Mouse (Mus musculus) lung, adult 2 months (tissue): Measurements from ENCODE around the gene Sema6b.

ENCODE experiments used
- CTCF ChIP-seq: fragments of 200-500 bp; IDR thresholded peaks from 2 replicates; pipeline ENCODE4 v1.5.1; 2011; ENCODE audit warnings: mild to moderate bottlenecking, low read length, control low read depth; ENCODE audit not compliant: insufficient read depth
- POLR2A ChIP-seq: fragments of 200-500 bp; IDR thresholded peaks from 2 replicates; pipeline ENCODE4 v1.6.1; 2011; ENCODE audit warnings: low read depth, mild to moderate bottlenecking, control low read depth, low read length, borderline replicate concordance; ENCODE audit errors: extremely low read depth

DNA sequence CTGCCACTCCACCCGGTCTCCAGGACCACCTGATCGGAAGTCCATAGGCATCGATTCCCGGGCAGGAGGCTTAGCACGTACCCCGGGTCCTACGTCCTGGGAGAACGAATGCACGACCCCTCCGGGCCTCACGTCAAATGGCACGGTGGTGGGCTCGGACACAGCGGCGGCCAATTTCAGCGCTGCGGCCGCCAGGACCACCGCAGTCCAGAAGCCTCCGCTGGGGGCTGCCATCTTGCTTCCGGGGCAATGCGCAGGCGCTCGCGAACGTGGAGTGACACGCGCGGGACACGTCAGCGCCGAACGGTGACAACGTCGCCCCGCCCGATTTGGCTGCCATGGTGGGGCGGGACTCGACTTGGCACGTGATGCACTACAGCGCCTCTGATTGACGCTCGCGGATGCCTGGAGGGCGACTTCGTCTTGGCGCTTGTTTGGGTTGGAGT is 43.5 kb upstream of the Sema6b start, which contains the start of gene Mydgf:
- no peak for TF ChIP-seq CTCF
- TF ChIP-seq POLR2A: peak; percentile 69; the same call in 1 of the 2 replicates
